Mouse (Mus musculus) midbrain, embryonic 11.5 days (tissue): ENCODE data around the gene Ncapg2. TPM values are rescaled to one million over a fixed set of nuclear protein-coding genes. Genes with fewer than 3 reads are reported as not detected.

ENCODE experiments used
- ATAC-seq: fragments of 200-750 bp; cut with Nextera tagmentation; 2 replicates; pipeline ENCODE4 v1.8.0; 2017; ENCODE audit warnings: moderate TSS enrichment, moderate library complexity; ENCODE audit not compliant: low FRiP score
- DNase-seq: peaks from one replicate; pipeline ENCODE4 v3.0.0; 2015; ENCODE audit warnings: low spot score; ENCODE audit errors: missing footprints
- H3K27ac ChIP-seq: fragments of 300-500 bp; sonication (generic); 2 replicates; pipeline ENCODE4 v1.5.1; 2014; ENCODE audit warnings: low read depth, low read length
- H3K27me3 ChIP-seq: fragments of 300-500 bp; sonication (generic); 2 replicates; pipeline ENCODE4 v1.6.1; 2014; ENCODE audit warnings: mild to moderate bottlenecking, low read length, moderate library complexity, mixed read lengths; ENCODE audit not compliant: control insufficient read depth, insufficient read depth
- H3K36me3 ChIP-seq: fragments of 300-500 bp; sonication (generic); 2 replicates; pipeline ENCODE4 v1.6.1; 2014; ENCODE audit warnings: mild to moderate bottlenecking, low read length, moderate library complexity, mixed read lengths; ENCODE audit not compliant: control insufficient read depth, insufficient read depth
- H3K4me1 ChIP-seq: fragments of 300-500 bp; sonication (generic); 2 replicates; pipeline ENCODE4 v1.6.1; 2014; ENCODE audit warnings: low read length; ENCODE audit not compliant: control insufficient read depth, insufficient read depth
- H3K4me2 ChIP-seq: fragments of 300-500 bp; sonication (generic); 2 replicates; pipeline ENCODE4 v1.6.1; 2014; ENCODE audit warnings: mild to moderate bottlenecking, moderate library complexity
- H3K4me3 ChIP-seq: fragments of 300-500 bp; sonication (generic); 2 replicates; pipeline ENCODE4 v1.5.1; 2014; ENCODE audit warnings: low read depth, low read length
- H3K9ac ChIP-seq: fragments of 300-500 bp; sonication (generic); 2 replicates; pipeline ENCODE4 v1.6.1; 2014; ENCODE audit warnings: low read length
- H3K9me3 ChIP-seq: fragments of 300-500 bp; sonication (generic); 2 replicates; pipeline ENCODE4 v1.6.1; 2016; ENCODE audit warnings: low read length; ENCODE audit not compliant: control insufficient read depth
- WGBS: fragments of 180-500 bp; shearing (Covaris S2); extraction: QIAGEN DNeasy Blood & Tissue Kit; methylation state at CpG from one replicate; pipeline ENCODE4 v1.1.7; 2014; 5-methylcytosine and 5-hydroxymethylcytosine counted together
- polyA plus RNA-seq: library from polyadenylated mRNA; unstranded; fragments of >200 nt; fragmentation: Nextera tagmentation; extraction: Ambion mirVana; gene quantifications from 2 replicates; pipeline ENCODE4 v1.2.1, GENCODE M21; 2014

The Ncapg2 gene
- 42.0 and 47.7 TPM in 2 replicates for polyA plus RNA-seq

DNA sequence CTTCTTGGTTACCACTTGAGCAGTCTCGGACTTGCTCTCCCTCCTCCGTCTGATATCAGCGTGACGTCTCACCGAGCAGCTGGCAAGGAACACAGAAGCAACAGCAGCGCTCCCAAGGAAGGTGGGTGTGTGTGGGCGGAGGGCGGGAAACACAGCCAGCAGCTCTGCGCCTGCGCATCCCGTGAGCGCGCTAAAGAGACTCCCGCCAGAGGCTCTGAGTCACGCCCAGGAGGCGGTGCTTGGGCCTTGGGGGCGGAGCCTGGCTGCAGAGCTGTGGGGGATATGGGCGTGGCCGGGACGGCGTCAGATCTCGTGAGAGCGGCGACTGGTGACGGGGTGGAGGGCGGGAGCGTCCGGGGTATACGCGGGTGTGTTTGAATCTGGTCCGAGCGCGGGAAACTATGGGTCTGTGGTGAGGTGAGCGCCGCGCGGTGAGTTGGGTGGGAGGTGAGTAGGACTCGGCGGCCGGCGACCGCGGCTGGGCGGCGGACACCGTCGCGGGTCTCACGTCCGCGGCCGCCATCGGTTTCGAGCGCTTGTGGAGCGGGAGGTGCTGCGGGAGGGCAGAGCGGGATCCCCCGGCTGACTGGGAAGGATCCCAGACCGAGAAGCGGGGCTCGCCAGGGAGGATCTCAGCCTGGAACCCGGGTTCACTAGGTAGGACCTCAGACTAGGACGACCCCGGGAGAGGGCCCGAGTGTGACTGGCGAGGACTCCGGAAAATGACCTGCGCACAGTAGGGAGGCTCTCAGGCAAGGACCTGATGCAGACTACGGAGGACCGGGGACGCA lies at the start of gene Ncapg2:
Gene Ncapg2 (plus strand): TSS at position 358 of the 791 bp plus-strand sequence.
- Histone ChIP-seq H3K4me1 (peaks cover 7% of the 10 kb centered on the region), H3K36me3 (peaks cover 5% of the 10 kb centered on the region; the same call in 1 of the 2 replicates), H3K4me2 (peak within 1 kb of the TSS; percentile 77), H3K4me3 (peak within 1 kb of the TSS; percentile 79), H3K27ac (no peak within 1 kb of the TSS), H3K9ac (peak within 1 kb of the TSS; percentile 85), H3K9me3 (peaks cover 16% of the 10 kb centered on the region; the same call in 1 of the 2 replicates), H3K27me3 (no peaks in the 10 kb centered on the region)
- under 1% methylated on average over 67 of the region's 72 CpGs for WGBS
- peak; percentile 99 for ATAC-seq
- DNase-seq = peak; percentile 100

GRCm38 (mm10) chr12:116362091-116362490 lies 43.1 kb upstream of the Ncapg2 start:
- Histone ChIP-seq H3K27me3 (no peaks in the 10 kb centered on the region), H3K4me1 (no peaks in the 10 kb centered on the region), H3K9ac (no peak overlapping the region), H3K9me3 (no peaks in the 10 kb centered on the region), H3K36me3 (no peaks in the 10 kb centered on the region; the same call in 1 of the 2 replicates), H3K4me3 (no peak overlapping the region), H3K27ac (no peak overlapping the region), H3K4me2 (no peak overlapping the region)
- ATAC-seq (no peak), DNase-seq (no peak)

DNA sequence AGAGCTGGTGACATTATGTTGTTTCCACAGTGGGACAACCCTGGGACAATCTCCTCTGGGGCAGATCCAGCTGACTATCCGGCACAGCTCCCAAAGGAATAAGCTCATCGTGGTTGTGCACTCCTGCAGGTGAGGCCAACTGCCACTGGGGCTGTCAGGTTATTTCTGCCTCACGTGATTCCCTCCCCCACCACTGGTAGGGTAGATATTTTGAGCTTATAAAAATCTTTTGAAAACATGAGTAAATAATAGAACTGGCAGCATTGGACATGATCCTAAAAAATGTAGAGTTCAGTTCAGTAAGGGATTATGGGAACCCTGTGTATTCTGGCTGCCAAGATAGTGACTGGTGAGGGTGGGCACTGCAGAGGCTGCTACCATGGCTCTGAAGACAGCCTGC lies 38.3 kb upstream of the Ncapg2 start:
- 88% methylated on average over 3 of the region's 3 CpGs for WGBS
- no peaks in the 10 kb centered on the region for H3K4me1 ChIP-seq
- DNase-seq (no peak), ATAC-seq (no peak)
- H3K4me2 ChIP-seq = no peak overlapping the region
- H3K27ac ChIP-seq = no peak overlapping the region
- H3K27me3 ChIP-seq = no peaks in the 10 kb centered on the region
- no peak overlapping the region for H3K4me3 ChIP-seq
- H3K36me3 ChIP-seq = no peaks in the 10 kb centered on the region; the same call in 1 of the 2 replicates
- H3K9me3 ChIP-seq = no peaks in the 10 kb centered on the region
- no peak overlapping the region for H3K9ac ChIP-seq

DNA sequence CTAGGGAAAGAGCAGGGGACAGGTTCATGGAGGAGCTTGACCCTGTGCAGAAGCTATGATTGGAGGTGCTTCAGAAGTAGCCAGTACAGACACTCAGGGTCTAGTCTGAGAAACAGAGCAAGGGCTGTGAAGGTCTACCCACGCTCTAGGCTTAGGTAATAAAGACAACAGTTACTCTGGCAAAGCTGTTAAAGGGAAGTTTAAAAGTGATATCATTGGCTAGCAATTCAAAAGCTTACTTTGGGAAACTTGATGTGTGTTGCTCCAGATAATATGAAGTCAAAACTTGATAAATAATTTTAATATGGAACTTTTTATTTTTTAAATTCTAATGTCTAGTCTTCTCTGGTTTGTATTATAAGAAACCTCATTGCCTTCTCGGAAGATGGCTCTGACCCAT lies 37.9 kb upstream of the Ncapg2 start:
- Histone ChIP-seq H3K27me3 (no peaks in the 10 kb centered on the region), H3K4me3 (no peak overlapping the region), H3K4me2 (no peak overlapping the region), H3K27ac (no peak overlapping the region), H3K36me3 (no peaks in the 10 kb centered on the region; the same call in 1 of the 2 replicates), H3K9me3 (no peaks in the 10 kb centered on the region), H3K4me1 (no peaks in the 10 kb centered on the region), H3K9ac (no peak overlapping the region)
- no peak for DNase-seq
- 96% methylated on average over 2 of the region's 2 CpGs for WGBS
- ATAC-seq = no peak

DNA sequence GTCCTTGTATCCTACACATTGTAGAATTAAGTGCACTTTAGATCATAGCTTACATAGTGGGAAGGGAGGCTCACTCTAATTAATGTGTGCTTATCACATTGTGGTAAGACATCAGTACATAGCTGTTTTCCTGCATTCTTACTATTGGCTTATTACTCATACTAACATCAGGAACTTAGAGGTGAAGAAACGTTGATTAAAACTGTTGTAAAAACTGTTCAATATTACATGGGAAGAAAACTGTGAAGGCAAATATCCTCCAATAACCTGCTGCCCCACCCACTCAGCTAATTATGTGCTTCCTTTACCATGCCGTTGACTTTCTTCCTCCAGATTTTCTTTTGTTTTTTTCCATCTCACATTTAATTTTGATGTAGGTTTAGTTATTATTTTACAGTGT lies 36.3 kb upstream of the Ncapg2 start:
- H3K27ac ChIP-seq = no peak overlapping the region
- no peaks in the 10 kb centered on the region for H3K27me3 ChIP-seq
- no peaks in the 10 kb centered on the region for H3K9me3 ChIP-seq
- no peak overlapping the region for H3K9ac ChIP-seq
- no peak overlapping the region for H3K4me3 ChIP-seq
- 89% methylated on average over 2 of the region's 2 CpGs for WGBS
- H3K4me1 ChIP-seq = no peaks in the 10 kb centered on the region
- no peak overlapping the region for H3K4me2 ChIP-seq
- DNase-seq (no peak), ATAC-seq (no peak)
- H3K36me3 ChIP-seq = no peaks in the 10 kb centered on the region; the same call in 1 of the 2 replicates

- no peaks in the 10 kb centered on the region for H3K4me1 ChIP-seq
- H3K9me3 ChIP-seq = no peaks in the 10 kb centered on the region
- WGBS = 90% methylated on average over 2 of the region's 2 CpGs
- DNase-seq = peak; percentile 57
- H3K27me3 ChIP-seq = no peaks in the 10 kb centered on the region
- H3K4me2 ChIP-seq = no peak overlapping the region
- no peak overlapping the region for H3K4me3 ChIP-seq
- ATAC-seq = no peak
- H3K9ac ChIP-seq = no peak overlapping the region
- no peak overlapping the region for H3K27ac ChIP-seq
- H3K36me3 ChIP-seq = no peaks in the 10 kb centered on the region
These were observed 22.1 kb upstream of the Ncapg2 start for GRCm38 (mm10) chr12:116383101-116383500.

GRCm38 (mm10) chr12:116383995-116384394 lies 21.2 kb upstream of the Ncapg2 start:
- peak; percentile 73 for DNase-seq
- H3K9ac ChIP-seq = no peak overlapping the region
- H3K36me3 ChIP-seq = no peaks in the 10 kb centered on the region
- ATAC-seq = no peak
- H3K9me3 ChIP-seq = no peaks in the 10 kb centered on the region
- H3K27me3 ChIP-seq = no peaks in the 10 kb centered on the region
- H3K4me2 ChIP-seq = no peak overlapping the region
- H3K4me3 ChIP-seq = no peak overlapping the region
- H3K27ac ChIP-seq = no peak overlapping the region
- no peaks in the 10 kb centered on the region for H3K4me1 ChIP-seq

DNA sequence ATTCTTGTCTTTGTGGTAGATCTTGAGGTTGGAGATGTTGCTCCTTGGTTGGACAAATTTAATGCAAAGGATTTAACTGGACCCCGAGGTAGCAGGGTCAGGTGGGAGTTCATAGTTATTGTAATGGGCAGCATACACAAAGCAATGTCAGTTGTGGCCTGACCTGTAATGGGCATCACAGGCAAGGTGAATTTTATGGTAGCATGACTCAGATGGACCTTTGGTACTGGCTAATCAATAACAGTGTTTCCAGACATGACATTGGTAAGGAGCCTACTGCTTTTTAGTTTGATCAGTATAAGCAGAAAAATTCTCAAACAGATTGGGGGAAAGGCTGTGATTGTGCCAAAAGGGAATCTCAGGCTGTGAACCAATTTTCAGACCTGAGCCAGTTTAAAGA lies 18.4 kb upstream of the Ncapg2 start:
- Histone ChIP-seq H3K36me3 (no peaks in the 10 kb centered on the region), H3K27me3 (no peaks in the 10 kb centered on the region), H3K9me3 (no peaks in the 10 kb centered on the region), H3K4me1 (no peaks in the 10 kb centered on the region), H3K4me2 (no peak overlapping the region), H3K4me3 (no peak overlapping the region), H3K27ac (no peak overlapping the region), H3K9ac (no peak overlapping the region)
- WGBS = 76% methylated on average over 1 of the region's 1 CpGs
- ATAC-seq = no peak
- peak; percentile 33 for DNase-seq

DNA sequence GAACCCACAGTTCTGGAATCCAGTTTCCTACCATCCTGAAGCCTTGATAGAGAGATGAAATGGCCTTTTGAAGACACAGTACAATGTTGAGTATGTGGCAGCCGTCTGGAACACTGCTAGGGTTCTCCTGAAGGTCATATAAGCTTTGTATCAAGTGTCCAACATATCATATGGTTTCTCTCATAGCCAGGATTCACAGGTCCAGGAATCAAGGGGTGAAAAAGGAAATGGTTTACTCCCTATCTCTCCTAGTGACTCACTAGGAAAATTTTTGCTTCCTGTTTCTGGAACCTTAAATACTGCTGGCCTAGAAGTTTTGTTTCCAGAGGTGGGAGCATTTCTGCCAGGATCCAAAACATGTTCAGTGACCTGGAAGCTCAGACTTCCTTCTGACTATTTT lies 15.3 kb upstream of the Ncapg2 start:
- H3K9ac ChIP-seq = no peak overlapping the region
- H3K27ac ChIP-seq = no peak overlapping the region
- DNase-seq = no peak
- H3K4me2 ChIP-seq = no peak overlapping the region
- 68% methylated on average over 1 of the region's 1 CpGs for WGBS
- no peak for ATAC-seq
- H3K4me1 ChIP-seq = no peaks in the 10 kb centered on the region
- no peaks in the 10 kb centered on the region for H3K9me3 ChIP-seq
- H3K27me3 ChIP-seq = no peaks in the 10 kb centered on the region
- no peaks in the 10 kb centered on the region for H3K36me3 ChIP-seq
- H3K4me3 ChIP-seq = no peak overlapping the region
